Mouse (Mus musculus) monocyte, adult 2 months (primary cell): ENCODE measurements around the gene Cab39.
"Not testable (repeated sequence)": the region's sequence is repeated elsewhere in the genome, so short reads cannot be mapped to it uniquely, and the experiment has no call there.

Source experiments
- DNase-seq, 2 experiments: peaks; one replicate each; pipeline ENCODE4 v3.0.0; 2022; ENCODE audit warnings: low spot score in 2 of 2, low read depth in 1 of 2

The Cab39 gene

DNA sequence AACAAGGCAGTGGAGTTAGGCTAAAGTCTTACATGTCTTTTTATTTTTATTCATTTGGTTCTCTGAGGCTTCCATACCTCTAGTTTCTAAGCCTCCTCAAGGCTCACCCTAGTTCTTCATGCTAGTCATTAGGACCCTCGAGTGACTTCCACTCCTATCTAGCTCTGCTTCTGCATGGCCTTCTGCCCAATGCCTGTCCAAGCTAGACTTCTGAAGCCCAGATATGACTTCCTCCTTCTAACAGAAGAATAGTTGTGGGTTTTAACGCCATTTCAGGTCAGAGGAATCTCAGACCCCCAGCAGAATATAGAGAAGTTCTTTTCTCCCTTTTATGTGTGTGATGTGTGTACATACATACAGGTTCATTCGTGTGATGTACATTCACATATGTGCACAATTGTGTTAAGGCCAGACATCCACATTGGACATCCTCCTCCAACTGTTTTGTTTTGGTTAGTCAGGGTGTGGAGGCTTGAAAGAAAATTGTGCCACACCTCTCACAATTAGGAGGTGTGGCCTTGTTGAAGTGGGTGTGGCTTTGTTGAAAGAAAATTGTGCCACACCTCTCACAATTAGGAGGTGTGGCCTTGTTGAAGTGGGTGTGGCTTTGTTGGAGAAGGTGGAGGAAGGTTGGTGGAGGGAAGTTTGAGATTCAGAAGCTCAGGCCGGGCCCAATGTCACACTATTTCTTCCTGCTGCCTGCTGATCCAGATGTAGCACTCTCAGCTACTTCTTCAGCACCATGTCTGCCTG is 13.6 kb upstream of the Cab39 start:
- DNase-seq, result peak in 1 of 2 experiments; percentile 3

GRCm38 (mm10) chr1:85790565-85790964 is 2.7 kb upstream of the Cab39 start:
- no peak for DNase-seq

DNA sequence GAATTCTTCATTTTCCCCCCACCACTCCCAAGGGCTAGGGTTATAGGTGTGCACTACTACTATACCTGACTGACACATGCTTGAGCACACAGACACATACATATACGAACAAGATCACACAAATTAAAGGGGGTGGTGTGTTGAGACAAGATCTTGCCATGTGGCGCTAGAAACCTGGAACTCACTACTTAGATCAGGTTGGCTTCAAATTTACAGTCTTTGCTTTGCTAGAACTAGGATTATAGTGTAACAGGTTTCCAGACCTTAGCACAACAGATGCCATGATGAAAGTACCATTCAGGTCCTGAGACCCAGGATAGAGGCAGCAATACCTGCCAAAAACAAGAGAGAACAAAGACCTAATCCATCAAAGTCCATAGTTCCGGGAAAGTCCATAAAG is 1.8 kb upstream of the Cab39 start:
- no peak for DNase-seq

DNA sequence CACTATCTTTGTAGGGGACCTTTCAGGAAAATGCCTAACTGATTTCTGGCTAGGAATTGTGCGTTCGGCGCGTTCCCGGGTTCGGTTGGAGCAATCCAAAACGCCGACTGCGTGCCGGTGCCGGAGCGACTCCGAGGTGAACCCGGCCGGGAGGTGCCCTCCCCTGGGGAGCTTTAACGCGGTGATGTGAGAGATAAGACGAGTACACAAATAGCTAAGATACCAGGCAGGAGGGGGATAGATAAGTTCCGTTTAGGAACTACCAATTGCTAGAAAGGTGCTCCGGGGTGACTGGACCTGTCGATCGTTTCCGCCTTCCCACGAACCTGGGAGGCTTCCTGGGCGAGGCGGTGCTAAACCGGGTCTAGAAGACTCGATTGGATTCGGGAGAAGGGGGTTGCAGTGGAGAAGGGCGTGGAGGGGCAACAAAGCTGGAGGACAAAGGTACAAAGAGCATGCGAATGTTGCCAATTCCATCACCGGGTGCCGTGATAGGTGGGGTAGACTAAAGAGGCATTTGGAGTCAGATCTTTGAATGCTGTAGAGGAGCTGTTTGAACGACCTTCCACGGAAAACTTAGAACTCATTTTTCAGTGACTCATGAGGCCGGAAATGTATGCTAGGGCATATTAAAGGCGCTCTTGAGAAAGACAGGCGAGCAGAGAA is 998 bp downstream of the Cab39 start:
- peak in 1 of 2 experiments; percentile 1 for DNase-seq

DNA sequence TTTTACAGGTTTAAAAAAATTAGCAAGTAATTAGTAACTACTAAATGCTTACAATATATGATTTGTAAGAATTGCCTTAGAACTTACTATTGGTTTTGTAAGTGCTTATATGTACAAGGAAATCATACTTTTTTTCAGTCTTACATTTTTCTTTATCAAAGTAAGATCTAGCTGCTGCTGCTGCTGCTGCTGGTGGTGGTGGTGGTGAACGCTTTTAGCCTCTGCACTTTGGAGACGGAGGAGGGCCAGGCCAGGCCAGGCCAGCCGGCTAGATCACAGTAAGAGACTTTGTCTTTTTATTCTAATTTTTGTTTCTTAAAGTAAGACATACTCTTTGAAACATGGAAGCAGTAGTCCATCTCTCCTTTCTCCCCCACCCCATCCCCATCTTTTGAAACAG is 2.0 kb downstream of the Cab39 start:
- no peak for DNase-seq

GRCm38 (mm10) chr1:85799776-85800175 is 6.5 kb downstream of the Cab39 start:
- no peak for DNase-seq

DNA sequence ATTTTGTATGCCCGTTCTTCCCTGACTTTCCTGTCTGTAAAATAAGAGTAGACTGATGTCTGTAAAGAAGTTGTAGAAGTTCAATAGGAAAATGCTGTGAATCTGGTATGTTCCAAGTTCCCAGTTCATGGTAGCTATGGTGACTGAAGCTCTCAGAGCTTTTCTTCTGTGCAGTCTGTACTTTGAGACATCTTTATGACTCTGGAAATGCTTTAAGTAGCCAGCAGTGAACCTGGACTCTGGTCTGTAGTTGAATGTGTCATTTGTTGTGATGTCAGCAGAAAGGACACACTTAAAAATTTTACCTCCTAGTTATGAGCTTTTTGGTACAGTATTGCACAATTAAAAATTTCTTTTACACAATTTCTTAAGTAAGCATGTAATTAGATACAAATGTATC is 9.3 kb downstream of the Cab39 start:
- DNase-seq, result no peak

DNA sequence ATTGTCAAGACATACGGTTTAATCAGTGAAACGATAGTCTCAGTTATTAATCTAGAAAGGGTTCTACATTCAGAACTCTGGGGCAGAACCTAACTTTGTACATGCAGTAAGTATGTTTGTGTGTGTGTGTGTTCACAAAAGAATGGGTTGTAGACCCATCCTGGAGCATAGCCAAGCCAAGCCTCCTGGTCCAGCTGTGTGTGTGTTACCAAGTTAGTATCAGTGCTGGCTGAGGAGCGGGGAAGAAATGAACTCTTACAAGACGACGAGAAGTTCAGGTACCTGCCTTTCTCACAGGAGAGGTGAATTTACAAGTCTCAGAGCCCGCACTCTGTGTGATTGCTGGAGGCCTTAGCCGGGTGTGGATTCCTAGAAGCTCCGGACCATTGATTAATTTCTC is 11.3 kb downstream of the Cab39 start:
- DNase-seq, result no peak

DNA sequence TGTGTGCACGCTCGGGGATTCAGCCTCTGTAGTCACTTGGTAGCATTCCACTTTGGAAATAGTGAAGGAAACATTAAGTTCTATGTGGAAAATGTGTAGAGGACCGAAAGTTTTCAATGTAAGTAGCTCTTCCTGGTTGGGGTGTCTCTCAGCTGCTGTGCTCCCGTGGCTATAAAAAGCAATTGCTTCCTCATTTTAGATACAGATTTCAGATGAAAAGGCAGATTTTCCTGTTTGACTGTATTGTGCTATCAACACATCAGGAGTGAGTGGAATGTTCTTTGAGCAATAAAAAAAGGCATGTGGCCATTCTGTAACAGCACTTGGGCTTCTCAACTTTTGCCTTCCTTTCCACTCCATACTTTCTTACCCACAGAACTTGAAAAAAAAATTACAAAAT is 16.0 kb downstream of the Cab39 start:
- DNase-seq, result no peak

- no peak for DNase-seq
These were observed 17.1 kb downstream of the Cab39 start for GRCm38 (mm10) chr1:85810343-85810742.

- DNase-seq, result no peak
These were observed 17.5 kb downstream of the Cab39 start for GRCm38 (mm10) chr1:85810787-85811186.

GRCm38 (mm10) chr1:85814213-85814612 is 21.0 kb downstream of the Cab39 start:
- not testable (repeated sequence) for DNase-seq

GRCm38 (mm10) chr1:85818121-85818520 is 24.9 kb downstream of the Cab39 start:
- no peak for DNase-seq

DNA sequence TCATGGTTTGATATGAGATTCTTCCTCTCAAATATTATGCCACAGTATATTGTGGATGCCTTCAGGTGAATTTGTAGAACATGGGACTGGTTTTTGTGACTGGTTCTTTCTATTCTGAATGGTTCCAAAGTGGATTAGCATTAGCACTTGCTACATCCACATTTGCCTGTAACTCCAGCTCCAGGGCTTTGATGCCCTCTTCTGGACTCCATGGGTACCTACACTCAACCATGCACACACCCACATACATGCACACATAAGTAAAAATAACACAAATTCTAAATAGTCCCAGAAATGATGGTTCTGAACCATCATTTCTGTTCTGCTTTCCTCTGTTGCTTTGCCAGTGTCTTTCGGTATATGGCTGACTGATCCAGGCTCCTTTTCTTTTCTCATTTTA is 26.5 kb downstream of the Cab39 start:
- DNase-seq, result no peak

GRCm38 (mm10) chr1:85822239-85822638 is 29.0 kb downstream of the Cab39 start:
- DNase-seq, result no peak

DNA sequence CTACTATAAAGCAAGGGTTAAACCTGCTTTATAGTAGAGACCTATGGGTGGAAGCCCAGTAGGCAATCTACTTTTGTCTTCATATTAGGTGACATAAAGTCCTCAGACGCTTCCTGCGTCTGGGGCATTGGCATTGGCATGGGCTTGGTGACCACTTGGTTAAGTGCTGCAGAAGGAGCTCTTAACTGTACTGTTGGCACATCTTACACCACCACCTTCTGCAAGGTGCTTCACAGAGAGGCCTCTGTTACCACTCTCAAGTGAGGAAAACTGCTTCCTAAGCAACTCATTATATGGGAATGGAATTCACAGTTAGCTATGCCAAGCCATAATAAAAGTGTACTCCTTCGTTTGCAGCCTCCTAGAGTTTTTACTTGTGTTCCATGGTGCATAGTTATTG is 31.7 kb downstream of the Cab39 start:
- DNase-seq, result no peak

- no peak for DNase-seq
These were observed 33.9 kb downstream of the Cab39 start for GRCm38 (mm10) chr1:85827166-85827565.

- DNase-seq, result no peak
These were observed 35.8 kb downstream of the Cab39 start for GRCm38 (mm10) chr1:85829016-85829415.

GRCm38 (mm10) chr1:85838056-85838455 is 44.8 kb downstream of the Cab39 start:
- peak; percentile 22 to 25 for DNase-seq

DNA sequence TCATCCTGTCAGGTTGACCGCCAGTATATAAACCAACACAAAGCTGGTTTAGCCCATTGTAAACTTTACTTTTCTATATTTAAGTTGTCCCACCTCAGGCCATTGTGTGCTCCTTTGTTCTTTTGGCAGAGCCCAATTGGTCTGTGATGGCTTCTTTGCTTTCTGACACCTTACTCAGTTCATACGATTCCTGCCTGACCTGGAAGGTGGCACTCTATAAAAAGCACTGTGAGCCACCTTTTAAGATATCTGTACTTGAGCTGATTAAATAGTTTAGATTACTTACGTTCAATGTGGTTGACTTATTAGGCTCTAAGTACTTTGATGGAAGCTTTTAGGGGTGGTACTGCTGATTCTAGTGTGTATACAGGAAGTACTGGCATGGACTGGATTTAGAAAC is 46.1 kb downstream of the Cab39 start:
- no peak for DNase-seq

GRCm38 (mm10) chr1:85839790-85840189 is 46.5 kb downstream of the Cab39 start:
- no peak for DNase-seq

DNA sequence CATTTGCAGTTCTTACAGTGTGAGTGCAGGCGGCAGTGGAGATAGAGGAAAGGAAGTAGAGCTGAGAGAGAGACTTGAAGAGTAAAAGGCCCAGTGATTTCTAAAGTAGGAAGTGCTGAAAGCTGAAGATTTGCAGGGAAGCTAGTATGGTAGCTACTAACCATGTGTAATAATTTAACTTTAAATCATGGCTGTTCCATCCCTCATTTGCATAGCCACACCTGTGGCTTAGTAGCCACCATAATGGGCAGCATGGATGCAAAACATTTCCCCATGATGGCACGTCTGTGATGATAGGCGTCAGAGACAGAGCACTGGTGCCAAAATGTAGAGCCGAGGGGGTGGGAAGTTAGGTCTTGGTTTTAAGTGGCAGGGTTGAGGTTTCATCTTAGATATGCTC is 47.2 kb downstream of the Cab39 start:
- no peak for DNase-seq

- no peak for DNase-seq
These were observed 49.0 kb downstream of the Cab39 start for GRCm38 (mm10) chr1:85842251-85842650.
